Mouse (Mus musculus): Measurements from ENCODE around the gene Smagp. TPM values are rescaled to one million over a fixed set of nuclear protein-coding genes. Genes with fewer than 3 reads are reported as not detected.

Smagp gene
- total and polyA plus RNA-seq, 3 experiments, result 0.55 to 7.0 (median 3.2) TPM

DNA sequence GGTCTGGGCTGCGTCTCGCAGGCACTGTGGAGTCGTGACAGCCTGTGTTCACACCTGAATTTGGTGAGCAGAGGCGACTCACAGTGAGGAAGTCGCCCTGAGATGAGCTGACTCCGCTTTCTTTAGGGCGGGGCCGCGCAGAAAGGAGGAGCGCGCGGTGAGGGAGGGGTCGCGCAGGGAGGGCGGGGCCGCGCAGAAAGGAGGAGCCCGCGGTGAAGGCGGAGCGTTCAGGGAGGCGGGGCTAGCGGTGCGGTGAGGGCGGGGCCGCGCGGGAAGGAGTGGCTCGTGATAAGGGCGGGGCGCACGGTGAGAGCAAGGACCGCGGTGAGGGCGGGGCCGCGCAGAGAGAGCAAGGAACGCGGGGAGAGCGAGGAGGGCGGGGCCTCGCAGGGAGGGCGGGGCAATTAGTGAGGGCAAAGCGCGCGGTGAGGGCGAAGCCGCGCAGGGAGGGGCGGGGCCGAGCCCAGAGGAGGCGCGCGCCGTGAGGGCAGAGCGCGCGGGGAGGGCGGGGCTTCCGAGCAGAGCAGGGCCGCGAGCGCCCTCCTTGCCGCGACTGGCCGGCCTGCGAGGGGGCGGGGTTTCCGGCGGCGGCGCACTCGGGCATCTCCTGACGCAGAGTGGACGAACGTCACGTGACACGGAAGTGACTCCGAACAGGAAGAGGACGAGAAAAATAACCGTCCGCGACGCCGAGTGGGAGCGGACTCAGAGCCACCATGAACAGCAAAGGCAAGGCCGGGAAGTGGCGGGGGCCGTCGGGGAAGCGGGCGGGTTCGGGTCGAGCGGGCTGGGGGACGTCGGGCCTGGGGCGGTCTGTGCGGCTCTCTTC, 21.5 kb downstream of the Smagp start, which contains the start of gene Dazap2:
Gene Dazap2 (plus strand): TSS at position 354 of the 829 bp plus-strand sequence.
- H3K4me2 ChIP-seq (ENCODE audit: insufficient read depth, low read depth, poor library complexity, severe bottlenecking), result peak within 1 kb of the TSS; percentile 72
- peak; percentile 99 for DNase-seq (ENCODE audit: extremely low read depth)
- peaks cover 29 to 35% of the 10 kb centered on the region in 2 experiments for H3K36me3 ChIP-seq (replicated peaks in 1 of 2; ENCODE audit: control insufficient read depth in 1 of 2, insufficient read depth in 1 of 2, low read length in 1 of 2)
- H3K79me2 ChIP-seq (replicated peaks; ENCODE audit: control insufficient read depth, extremely low read depth, insufficient read depth, poor library complexity, severe bottlenecking), result peaks cover 13% of the 10 kb centered on the region
- peak within 1 kb of the TSS; percentile 83 for H3K27ac ChIP-seq (ENCODE audit: insufficient read depth, low read depth)
- no peaks in the 10 kb centered on the region for H3K9me3 ChIP-seq (replicated peaks; ENCODE audit: low read length)
- dilution Hi-C loops (cut with MboI; ENCODE audit: extremely low pct_ligation_motif_present, extremely low pct_unique_long_range_greater_than_20kb, low sequenced_read_pairs) (no loop called here), in situ Hi-C loops (cut with MboI; ENCODE audit: low pct_ligation_motif_present, low pct_unique_long_range_greater_than_20kb, low sequenced_read_pairs) (loop anchor here (5.0 kb wide), 2 partner anchors 83 to 153 kb away; no protein-coding TSS in a partner anchor)
- H3K27me3 ChIP-seq (replicated peaks), result no peaks in the 10 kb centered on the region
- TF ChIP-seq RCOR1 (conservative IDR thresholded peaks at IDR 0.05; ENCODE audit: low read depth, low read length), result 0 out of 2 replicates have a peak, but pooled peaks have one; percentile 14
- no peak; the same call in 1 of the 2 replicates for TF ChIP-seq IRF4 (IDR thresholded peaks at IDR 0.05; ENCODE audit: low read depth, low read length)
- TF ChIP-seq ZMIZ1 (IDR thresholded peaks at IDR 0.05; ENCODE audit: low read depth, low read length), result peak; percentile 49; the same call in 1 of the 2 replicates
- peak; percentile 37; the same call in 1 of the 2 replicates for TF ChIP-seq TBP (conservative IDR thresholded peaks at IDR 0.05; ENCODE audit: low read depth, low read length)
- peak; percentile 80 for TF ChIP-seq NELFE (IDR thresholded peaks at IDR 0.05; ENCODE audit: low read depth, low read length)
- no peak for TF ChIP-seq E2F4 (IDR thresholded peaks at IDR 0.05; ENCODE audit: insufficient replicate concordance, low read depth, low read length)
- no peak for TF ChIP-seq PAX5 (IDR thresholded peaks at IDR 0.05; ENCODE audit: low read length)
- TF ChIP-seq CHD2 (IDR thresholded peaks at IDR 0.05; ENCODE audit: low read length), result no peak
- TF ChIP-seq ZNF384 (IDR thresholded peaks at IDR 0.05; ENCODE audit: low read depth, low read length), result no peak
- peak; percentile 97 for TF ChIP-seq USF1 (IDR thresholded peaks at IDR 0.05; ENCODE audit: low read depth, low read length)
- no peak for TF ChIP-seq CHD1 (IDR thresholded peaks at IDR 0.05; ENCODE audit: low read depth, low read length)
- TF ChIP-seq SIN3A (IDR thresholded peaks at IDR 0.05; ENCODE audit: low read length), result peak; percentile 90
- no peak for TF ChIP-seq JUN (IDR thresholded peaks at IDR 0.05; ENCODE audit: insufficient read depth, low read depth, low read length)
- TF ChIP-seq MAX (IDR thresholded peaks at IDR 0.05; ENCODE audit: low read length), result peak; percentile 89
- no peak for TF ChIP-seq MAFK (IDR thresholded peaks at IDR 0.05; ENCODE audit: insufficient replicate concordance, low read length)
- 0 out of 2 replicates have a peak, but pooled peaks have one; percentile 54 for TF ChIP-seq KAT2A (IDR thresholded peaks at IDR 0.05; ENCODE audit: insufficient replicate concordance, low read length)
- TF ChIP-seq POLR2AphosphoS2 (IDR thresholded peaks at IDR 0.05; ENCODE audit: low read depth, low read length), result 0 out of 2 replicates have a peak, but pooled peaks have one; percentile 57
- TF ChIP-seq MYC (IDR thresholded peaks at IDR 0.05; ENCODE audit: low read depth, low read length), result no peak
- TF ChIP-seq MEF2A (IDR thresholded peaks at IDR 0.05; ENCODE audit: borderline replicate concordance, low read depth, low read length), result peak; percentile 3; the same call in 1 of the 2 replicates
- peak; percentile 97 for TF ChIP-seq USF2 (conservative IDR thresholded peaks at IDR 0.05; ENCODE audit: low read depth, low read length)
- TF ChIP-seq SMC3 (IDR thresholded peaks at IDR 0.05; ENCODE audit: low read depth, low read length), result no peak
- TF ChIP-seq BHLHE40 (IDR thresholded peaks at IDR 0.05; ENCODE audit: low read depth, low read length), result peak; percentile 93
- peak in 1 of 2 experiments; percentile 28; a peak in 1 of 4 replicates for TF ChIP-seq CTCF (conservative IDR thresholded peaks at IDR 0.05 in 1 of 2, IDR thresholded peaks at IDR 0.05 in 1 of 2; ENCODE audit: low read depth in 2 of 2, low read length in 2 of 2)
- no peak for TF ChIP-seq UBTF (IDR thresholded peaks at IDR 0.05; ENCODE audit: low read depth, low read length)
- TF ChIP-seq RAD21 (IDR thresholded peaks at IDR 0.05; ENCODE audit: low read depth, low read length), result no peak
- no peak for TF ChIP-seq GABPA (IDR thresholded peaks at IDR 0.05; ENCODE audit: insufficient replicate concordance, low read depth, low read length)
- TF ChIP-seq EP300 (IDR thresholded peaks at IDR 0.05; ENCODE audit: low read length), result no peak
- TF ChIP-seq ZKSCAN1 (IDR thresholded peaks at IDR 0.05; ENCODE audit: borderline replicate concordance, low read depth, low read length), result no peak
- peak; percentile 75 for TF ChIP-seq HCFC1 (IDR thresholded peaks at IDR 0.05; ENCODE audit: low read depth, low read length)
- TF ChIP-seq NRF1 (IDR thresholded peaks at IDR 0.05; ENCODE audit: low read depth, low read length), result peak; percentile 75
- peak; percentile 81 for TF ChIP-seq MAZ (IDR thresholded peaks at IDR 0.05; ENCODE audit: low read depth, low read length)
- TF ChIP-seq ZC3H11A (IDR thresholded peaks at IDR 0.05; ENCODE audit: low read depth, low read length), result no peak
- TF ChIP-seq ETS1 (conservative IDR thresholded peaks at IDR 0.05; ENCODE audit: low read depth, low read length), result 0 out of 2 replicates have a peak, but pooled peaks have one; percentile 14
- TF ChIP-seq MXI1 (IDR thresholded peaks at IDR 0.05; ENCODE audit: low read depth, low read length), result peak; percentile 67; the same call in 1 of the 2 replicates
- peak; percentile 99 for TF ChIP-seq ELF1 (IDR thresholded peaks at IDR 0.05; ENCODE audit: low read depth, low read length)
- no peak for TF ChIP-seq JUND (conservative IDR thresholded peaks at IDR 0.05; ENCODE audit: low read depth, low read length)
- peak; percentile 47 for TF ChIP-seq TCF12 (IDR thresholded peaks at IDR 0.05; ENCODE audit: low read depth, low read length)
- peak; percentile 73 for TF ChIP-seq POLR2A (IDR thresholded peaks at IDR 0.05; ENCODE audit: low read depth, low read length)
- peaks cover 11 to 23% of the 10 kb centered on the region in 2 experiments for H3K4me1 ChIP-seq (ENCODE audit: control insufficient read depth in 1 of 2, insufficient read depth in 2 of 2)
- peak within 1 kb of the TSS; percentile 79 to 97 (median 87) for H3K4me3 ChIP-seq (replicated peaks in 1 of 3; ENCODE audit: low read depth in 2 of 3, low read length in 2 of 3, poor library complexity in 1 of 3)
- peak within 1 kb of the TSS; percentile 93 for H3K9ac ChIP-seq (ENCODE audit: insufficient read depth, low read depth)
